15 mouse cellular contexts compared by ENCODE assay signal in the genomic region with DNA sequence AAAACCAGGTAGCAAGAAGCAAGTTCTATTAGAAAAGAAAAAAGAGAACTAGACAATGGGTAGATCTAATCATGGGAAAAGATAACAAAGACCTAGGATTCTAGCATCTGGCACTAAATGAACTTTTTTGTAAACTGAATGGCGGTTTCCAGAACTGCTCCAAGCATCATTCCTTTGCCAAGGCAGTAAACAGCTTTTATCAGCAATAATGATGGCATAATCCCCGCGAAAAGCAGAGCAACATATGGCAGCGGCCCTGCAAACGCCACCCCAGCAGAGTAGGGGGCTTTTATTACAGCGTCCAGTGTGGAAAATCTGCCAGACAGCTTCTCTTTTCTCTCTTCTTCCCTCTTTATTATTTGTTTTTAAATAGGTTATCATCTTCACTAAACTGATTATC.
DNase-seq lines count a peak whose midpoint lies in the region; ATAC-seq and TF ChIP-seq lines count a peak whose summit lies in the region.
"Had no signal": no experiment of that assay in that cellular context is flagged by ENCODE, and none has a peak within 500 bp of the region (broad histone marks: within the 10 kb centered on the region; RNA-seq: fewer than 3 reads in every experiment).

No protein-coding gene starts in this region.

- peak; percentile 62 for ATAC-seq in forebrain, embryonic 13.5 days
- no peak for ATAC-seq in forebrain, postnatal 0 days
- peak; percentile 53; the same call in 1 of the 2 replicates for ATAC-seq in neural tube, embryonic 15.5 days (ENCODE audit: low FRiP score)
- ATAC-seq: activated CD4-positive, CD25-positive, alpha-beta regulatory T cell, adult 4 months; intestine, embryonic 15.5 days had no signal

- TF ChIP-seq CTCF in forebrain, postnatal 0 days (IDR thresholded peaks at IDR 0.05; ENCODE audit: low read depth), result no peak

- WGBS in forebrain, embryonic 13.5 days, result 3% methylated on average over 6 of the region's 6 CpGs
- 17% methylated on average over 6 of the region's 6 CpGs for WGBS in forebrain, postnatal 0 days
- 44% methylated on average over 6 of the region's 6 CpGs for WGBS in midbrain, embryonic 10.5 days
- 16% methylated on average over 6 of the region's 6 CpGs for WGBS in neural tube, embryonic 15.5 days

- no peaks in the 10 kb centered on the region for H3K9me3 ChIP-seq in forebrain, embryonic 13.5 days (replicated peaks)
- no peaks in the 10 kb centered on the region for H3K9me3 ChIP-seq in forebrain, postnatal 0 days (ENCODE audit: low read length)
- H3K9me3 ChIP-seq in midbrain, embryonic 10.5 days (replicated peaks), result no peaks in the 10 kb centered on the region
- no peaks in the 10 kb centered on the region for H3K9me3 ChIP-seq in neural tube, embryonic 15.5 days (replicated peaks)
- H3K9me3 ChIP-seq: intestine, embryonic 15.5 days; limb, embryonic 13.5 days had no signal

- H3K27ac ChIP-seq in forebrain, embryonic 13.5 days, result peak overlapping the region; percentile 54; the same call in 1 of the 2 replicates
- H3K27ac ChIP-seq in forebrain, postnatal 0 days (ENCODE audit: low read depth, low read length), result no peak overlapping the region
- peak overlapping the region; percentile 34 for H3K27ac ChIP-seq in midbrain, embryonic 10.5 days (replicated peaks)
- H3K27ac ChIP-seq in neural tube, embryonic 15.5 days (replicated peaks), result peak overlapping the region; percentile 63; the same call in 1 of the 2 replicates
- H3K27ac ChIP-seq: intestine, embryonic 15.5 days; limb, embryonic 13.5 days had no signal

- H3K4me2 ChIP-seq in forebrain, embryonic 13.5 days, result peak overlapping the region; percentile 14; the same call in 1 of the 2 replicates
- no peak overlapping the region for H3K4me2 ChIP-seq in forebrain, postnatal 0 days (ENCODE audit: low read depth)
- peak overlapping the region; percentile 7 for H3K4me2 ChIP-seq in neural tube, embryonic 15.5 days
- H3K4me2 ChIP-seq: intestine, embryonic 15.5 days; limb, embryonic 13.5 days had no signal

- peaks cover 44% of the 10 kb centered on the region for H3K4me1 ChIP-seq in forebrain, embryonic 13.5 days
- H3K4me1 ChIP-seq in forebrain, postnatal 0 days (ENCODE audit: insufficient read depth), result 0 out of 2 replicates have a peak, but pooled peaks cover 9% of the 10 kb centered on the region
- H3K4me1 ChIP-seq in midbrain, embryonic 10.5 days, result peaks cover 50% of the 10 kb centered on the region
- H3K4me1 ChIP-seq in neural tube, embryonic 15.5 days, result peaks cover 19% of the 10 kb centered on the region
- H3K4me1 ChIP-seq: intestine, embryonic 15.5 days had no signal

- no peak overlapping the region for H3K9ac ChIP-seq in forebrain, embryonic 13.5 days
- no peak overlapping the region for H3K9ac ChIP-seq in forebrain, postnatal 0 days
- H3K9ac ChIP-seq in neural tube, embryonic 15.5 days (replicated peaks), result no peak overlapping the region
- H3K9ac ChIP-seq: intestine, embryonic 15.5 days; limb, embryonic 13.5 days had no signal

- H3K27me3 ChIP-seq in forebrain, embryonic 13.5 days, result no peaks in the 10 kb centered on the region
- no peaks in the 10 kb centered on the region for H3K27me3 ChIP-seq in forebrain, postnatal 0 days (ENCODE audit: insufficient read depth, low read length)
- no peaks in the 10 kb centered on the region for H3K27me3 ChIP-seq in midbrain, embryonic 10.5 days (ENCODE audit: low read depth, poor library complexity, severe bottlenecking)
- no peaks in the 10 kb centered on the region for H3K27me3 ChIP-seq in neural tube, embryonic 15.5 days (replicated peaks)
- H3K27me3 ChIP-seq: intestine, embryonic 15.5 days; limb, embryonic 13.5 days had no signal

- peak; percentile 27 for DNase-seq in forebrain, postnatal 0 days
- no peak for DNase-seq in midbrain, embryonic 10.5 days (ENCODE audit: low spot score)
- no peak for DNase-seq in urinary bladder, adult 18-20 months (ENCODE audit: low spot score in 2 of 2)
- DNase-seq in kidney, postnatal 14 days, result no peak
- DNase-seq in right cerebral cortex, postnatal 4 days, result no peak
- DNase-seq: cerebellum, adult 11 months; heart, adult 11 months; kidney, postnatal 25 days; lung, adult 2 months had no signal

- H3K4me3 ChIP-seq in forebrain, embryonic 13.5 days, result no peak overlapping the region
- no peak overlapping the region for H3K4me3 ChIP-seq in forebrain, postnatal 0 days (ENCODE audit: low read depth, low read length)
- H3K4me3 ChIP-seq in midbrain, embryonic 10.5 days, result no peak overlapping the region
- no peak overlapping the region for H3K4me3 ChIP-seq in neural tube, embryonic 15.5 days (replicated peaks)
- H3K4me3 ChIP-seq: intestine, embryonic 15.5 days; limb, embryonic 13.5 days; myocyte had no signal

- no peaks in the 10 kb centered on the region for H3K36me3 ChIP-seq in forebrain, embryonic 13.5 days (ENCODE audit: poor library complexity, severe bottlenecking)
- no peaks in the 10 kb centered on the region for H3K36me3 ChIP-seq in forebrain, postnatal 0 days (ENCODE audit: insufficient read depth)
- H3K36me3 ChIP-seq in midbrain, embryonic 10.5 days, result no peaks in the 10 kb centered on the region
- no peaks in the 10 kb centered on the region for H3K36me3 ChIP-seq in neural tube, embryonic 15.5 days
- H3K36me3 ChIP-seq: intestine, embryonic 15.5 days; limb, embryonic 13.5 days had no signal
